Mouse (Mus musculus) ES-Bruce4 (cell line): Measurements from ENCODE around the gene Csrnp3.

Experiments
- CTCF ChIP-seq: IDR thresholded peaks from one replicate; pipeline ENCODE4 v1.8.1; 2011; ENCODE audit warnings: low read depth, low read length
- EP300 ChIP-seq: IDR thresholded peaks from 2 replicates; pipeline ENCODE4 v1.6.1; 2011; ENCODE audit warnings: low read depth, low read length; ENCODE audit not compliant: insufficient read depth
- POLR2A ChIP-seq: IDR thresholded peaks from one replicate; pipeline ENCODE4 v1.8.1; 2011; ENCODE audit warnings: low read length; ENCODE audit not compliant: insufficient read depth

DNA sequence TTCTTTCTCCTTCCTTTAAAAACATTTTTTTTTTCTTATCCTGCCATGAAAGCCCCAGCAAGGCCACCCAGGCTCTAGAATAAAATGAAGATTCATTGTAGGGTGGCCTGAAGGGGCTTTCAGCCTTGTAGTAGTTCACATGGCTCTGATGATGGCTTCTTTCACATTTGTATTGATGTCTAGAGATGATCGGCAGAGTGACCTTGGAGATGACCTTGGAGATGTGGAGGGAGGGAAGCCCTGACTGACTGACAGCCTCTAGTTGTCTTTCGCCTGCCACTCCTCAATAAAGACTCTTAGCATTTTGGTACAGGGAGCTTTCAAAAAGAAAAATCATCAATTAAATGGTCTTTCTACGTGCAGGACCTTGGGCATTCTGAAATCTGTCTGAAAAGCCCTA lies 63.0 kb downstream of the Csrnp3 start:
- TF ChIP-seq CTCF = no peak
- TF ChIP-seq POLR2A = no peak
- no peak for TF ChIP-seq EP300
